Mouse (Mus musculus) heart, adult 2 months (tissue): Measurements from ENCODE around the gene Cmtr1.

Experiments
- CTCF ChIP-seq: fragments of 200-600 bp; IDR thresholded peaks from 2 replicates; pipeline ENCODE4 v1.8.1; 2022; ENCODE audit warnings: antibody characterized with exemption, mild to moderate bottlenecking, moderate library complexity
- POLR2A ChIP-seq: fragments of 200-500 bp; IDR thresholded peaks from 2 replicates; pipeline ENCODE4 v1.6.1; 2011; ENCODE audit warnings: mild to moderate bottlenecking, low read depth, low read length, control low read depth; ENCODE audit not compliant: insufficient read depth

- no peak for TF ChIP-seq CTCF
- TF ChIP-seq POLR2A: no peak
These were observed 60.5 kb downstream of the Cmtr1 start for GRCm38 (mm10) chr17:29720755-29721365.
